Mouse (Mus musculus) ZHBTc4 (cell line): ENCODE measurements around the gene Fer1l5.

Experiments
- DNase-seq: peaks from one replicate; pipeline ENCODE4 v3.0.0-alpha.2; 2011; ENCODE audit warnings: low read depth, low spot score

Fer1l5 gene

DNA sequence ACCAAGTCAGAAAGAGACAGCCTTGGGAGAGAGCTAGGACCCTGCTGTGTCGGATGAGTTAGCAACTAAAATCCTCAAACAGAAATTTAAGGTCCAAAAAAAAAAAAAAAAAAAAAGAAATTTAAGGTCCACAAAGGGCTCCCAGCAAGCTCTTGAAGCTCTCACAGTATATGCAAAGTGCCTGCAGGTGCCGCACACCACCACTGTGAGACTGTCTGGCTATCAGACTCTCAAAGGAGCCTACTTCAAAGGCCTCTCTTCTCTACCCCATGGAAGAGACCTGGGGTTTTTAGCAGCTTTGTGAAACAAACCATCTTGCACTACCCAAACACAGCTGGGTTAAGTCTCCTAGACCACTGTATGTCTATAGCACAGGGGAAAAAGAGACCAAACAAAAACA, 57.4 kb downstream of the Fer1l5 start:
- DNase-seq = no peak

DNA sequence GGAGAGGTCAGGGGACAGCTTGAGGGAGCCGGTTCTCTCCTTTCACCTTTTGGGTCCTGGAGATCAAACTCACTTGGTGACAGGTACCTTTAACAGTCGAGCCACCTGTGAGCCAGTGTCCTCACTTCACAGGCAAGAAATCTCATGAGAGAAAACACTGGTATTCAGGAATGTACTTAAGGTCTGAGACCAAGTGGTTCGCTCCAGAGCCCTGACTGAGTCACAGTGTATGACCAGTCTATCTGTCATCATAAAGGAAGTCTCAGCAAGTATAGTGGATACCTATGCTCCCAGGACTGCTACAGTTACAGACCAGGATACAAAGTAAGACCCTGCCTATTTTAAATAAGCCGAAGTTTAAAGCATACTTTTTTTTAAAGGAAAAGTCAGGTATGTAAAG, 60.9 kb downstream of the Fer1l5 start:
- no peak for DNase-seq

DNA sequence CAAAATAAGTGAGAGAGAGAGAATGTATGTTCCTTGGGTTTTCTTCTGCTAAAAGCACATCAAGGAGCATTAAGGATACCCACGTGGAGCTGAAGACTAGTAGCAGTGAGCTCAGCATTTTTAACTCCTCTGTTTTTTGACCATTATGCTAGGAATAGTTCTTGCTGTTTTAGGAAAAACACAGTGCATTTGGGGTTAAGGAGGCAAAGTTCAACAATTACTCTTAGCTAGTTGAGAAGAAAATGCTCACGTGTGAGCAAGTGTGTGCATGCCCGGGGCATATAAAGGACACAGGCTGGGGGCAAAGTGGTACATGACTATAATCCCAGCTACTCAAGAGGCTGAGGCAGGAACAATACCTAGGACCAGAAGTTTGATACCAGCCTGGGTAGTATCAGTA, 61.5 kb downstream of the Fer1l5 start:
- DNase-seq = no peak

- no peak for DNase-seq
Measured at GRCm38 (mm10) chr1:36435071-36435470, 63.0 kb downstream of the Fer1l5 start.

GRCm38 (mm10) chr1:36436515-36436914, 64.4 kb downstream of the Fer1l5 start:
- no peak for DNase-seq

DNA sequence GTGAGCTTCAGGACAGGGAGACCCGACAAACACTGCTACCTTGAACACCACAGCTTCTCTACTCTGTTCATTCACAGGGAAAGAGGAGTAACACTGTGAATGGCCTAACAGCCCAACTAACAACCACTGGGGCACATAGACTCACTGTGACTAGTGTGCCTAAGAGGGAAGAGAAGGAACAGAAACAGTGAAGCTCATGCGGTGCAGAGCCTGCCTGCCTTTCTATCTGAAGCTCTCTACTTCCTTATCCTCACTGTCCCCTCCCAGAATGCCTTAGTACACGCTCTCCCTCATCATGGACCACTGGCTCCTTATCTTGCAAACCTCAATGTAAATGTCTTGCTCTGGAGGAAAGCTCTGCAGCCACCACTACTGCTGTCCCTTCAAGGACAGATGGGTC, 65.1 kb downstream of the Fer1l5 start:
- no peak for DNase-seq

DNA sequence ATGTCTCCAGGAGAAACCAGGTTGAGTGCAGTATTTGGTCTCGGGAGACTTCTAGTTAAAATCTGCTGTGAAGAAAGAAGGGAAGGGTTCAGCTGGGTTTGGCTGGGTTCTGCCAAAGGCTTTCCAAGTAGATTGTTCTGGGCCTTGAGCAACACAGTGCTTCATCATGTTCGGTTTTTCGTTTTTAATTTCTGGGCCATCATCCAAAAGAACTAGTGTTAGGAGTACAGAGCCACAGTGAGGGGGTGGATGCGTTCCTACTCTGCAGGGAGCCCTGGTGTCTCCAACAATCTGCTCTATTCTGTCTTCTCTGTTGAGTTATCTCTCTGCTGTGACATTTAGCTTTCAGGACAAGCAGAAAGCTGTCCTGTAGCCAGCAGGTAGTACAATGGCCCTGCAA, 69.0 kb downstream of the Fer1l5 start:
- DNase-seq = no peak

GRCm38 (mm10) chr1:36444471-36445464, 72.7 kb downstream of the Fer1l5 start, which contains the start of gene Lman2l:
Gene Lman2l (minus strand): TSS chr1:36445271.
- peak; percentile 98 for DNase-seq

DNA sequence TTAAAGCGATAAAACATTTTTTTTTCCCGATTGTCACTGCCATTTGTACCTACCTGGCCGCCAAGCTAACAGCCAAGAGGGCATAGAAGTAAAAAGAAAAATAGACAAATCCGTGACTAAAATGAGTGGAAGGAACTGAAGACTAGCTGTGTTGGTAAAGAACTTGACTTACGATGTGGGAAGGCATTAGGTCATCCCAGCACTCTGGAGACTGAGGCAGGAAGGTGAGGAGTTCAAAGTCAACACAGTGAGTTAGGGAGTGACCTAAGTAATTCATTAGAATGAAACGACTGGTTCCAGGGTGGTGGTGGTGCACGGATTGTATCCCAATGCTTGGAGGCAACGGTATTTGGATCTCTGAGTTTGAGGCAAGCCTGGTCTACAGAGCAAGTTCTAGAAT, 73.4 kb downstream of the Fer1l5 start:
- DNase-seq = no peak

DNA sequence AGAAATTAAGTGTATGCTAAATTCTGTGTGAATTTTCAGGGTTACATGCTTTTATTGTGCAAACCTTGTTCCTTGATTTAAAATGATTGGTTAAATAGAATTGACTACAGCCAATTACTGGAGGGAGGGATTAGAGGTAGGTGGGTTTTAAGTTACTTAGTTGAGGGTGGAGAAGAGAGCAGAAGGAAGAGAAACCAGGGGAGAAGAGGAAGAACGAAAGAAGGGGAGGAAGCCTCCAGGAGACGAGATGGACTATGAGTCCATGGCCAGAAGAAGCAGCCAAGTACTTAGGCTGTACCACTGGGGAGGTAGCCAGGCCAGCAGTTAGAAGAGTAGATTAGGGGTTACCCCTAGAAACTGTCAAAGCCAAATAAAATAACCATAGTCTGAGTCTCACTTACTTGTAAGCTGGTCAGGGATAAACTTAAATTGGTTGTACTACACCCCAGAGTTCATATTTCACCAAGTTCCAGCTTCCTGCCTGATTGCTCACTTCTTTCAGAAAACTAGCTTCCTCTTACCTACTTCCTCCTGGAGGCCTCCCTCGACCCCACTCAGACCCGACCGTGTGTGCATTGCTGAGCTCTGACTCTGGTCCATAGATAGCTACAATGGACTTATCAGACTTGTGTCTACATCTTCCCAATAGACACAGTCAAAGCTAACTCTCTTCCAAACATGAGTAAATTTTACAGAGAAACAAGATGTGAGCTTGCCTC, 74.2 kb downstream of the Fer1l5 start:
- no peak for DNase-seq

DNA sequence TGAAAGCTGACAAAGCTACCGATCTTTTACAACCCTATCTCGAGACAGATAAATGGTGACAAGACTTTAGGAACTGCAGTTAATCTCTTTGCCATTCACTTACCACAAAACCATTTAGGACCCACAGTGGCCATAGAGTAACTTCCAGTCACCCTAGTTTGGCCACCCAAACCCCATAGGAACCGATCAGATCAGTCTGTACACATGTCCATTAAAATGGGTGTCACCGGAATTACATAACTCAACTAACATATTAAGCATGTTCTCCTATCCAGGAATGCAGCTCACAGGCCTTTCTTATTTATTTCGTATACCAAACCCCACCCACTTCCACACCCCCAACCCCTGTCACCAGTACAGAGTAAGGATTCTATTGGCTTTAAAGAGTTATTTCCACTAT, 74.8 kb downstream of the Fer1l5 start:
- DNase-seq = no peak

- peak; percentile 59 for DNase-seq
Measured at GRCm38 (mm10) chr1:36454055-36454815, 82.1 kb downstream of the Fer1l5 start.

GRCm38 (mm10) chr1:36457388-36458014, 85.4 kb downstream of the Fer1l5 start:
- no peak for DNase-seq

DNA sequence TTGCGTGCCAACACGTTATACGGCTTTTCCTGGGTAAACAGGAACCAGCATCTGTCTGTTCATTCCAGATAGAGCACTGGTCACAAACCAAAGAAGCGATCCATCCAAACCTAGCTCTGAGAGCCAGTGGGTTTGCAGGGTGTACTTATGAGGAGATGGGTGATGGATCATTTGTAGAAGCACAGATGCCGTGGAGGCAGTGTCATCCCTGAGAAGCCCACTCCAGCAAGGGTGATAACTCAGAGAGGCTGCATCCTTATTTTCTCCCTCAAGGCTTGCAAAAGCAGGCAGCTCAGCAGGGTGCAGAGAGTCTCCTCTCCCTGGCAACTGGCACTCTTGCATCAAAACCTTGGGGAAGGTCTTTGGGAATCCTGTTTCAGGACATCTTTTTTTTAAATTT, 86.1 kb downstream of the Fer1l5 start:
- no peak for DNase-seq

- no peak for DNase-seq
Measured at GRCm38 (mm10) chr1:36461829-36462228, 89.7 kb downstream of the Fer1l5 start.

DNA sequence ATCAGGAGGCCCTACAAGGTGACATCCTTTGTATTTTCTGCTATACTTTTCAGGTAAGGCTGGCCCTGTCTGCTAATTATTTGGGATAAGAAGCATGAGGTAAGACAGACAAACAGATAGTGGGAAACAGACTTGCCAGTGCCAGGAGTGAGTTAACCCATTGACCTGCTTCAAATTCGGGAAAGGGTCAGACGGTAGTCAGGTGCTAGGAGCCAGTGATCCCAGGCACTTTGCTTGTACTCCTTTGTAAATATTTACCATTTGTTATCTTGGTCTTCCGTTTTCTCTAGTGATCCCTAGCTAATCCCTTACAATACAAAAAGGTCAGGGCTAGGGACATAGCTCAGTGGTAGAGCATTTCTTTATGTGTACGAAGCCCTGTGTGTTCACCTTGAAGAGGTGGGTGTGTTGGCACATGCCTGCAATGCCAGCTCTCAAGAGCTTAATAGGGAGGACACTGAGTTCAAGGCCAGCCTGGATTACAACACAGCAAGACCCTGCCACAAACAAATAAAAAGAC, 93.6 kb downstream of the Fer1l5 start:
- no peak for DNase-seq

GRCm38 (mm10) chr1:36467446-36467845, 95.4 kb downstream of the Fer1l5 start:
- peak; percentile 60 for DNase-seq

- no peak for DNase-seq
Measured at GRCm38 (mm10) chr1:36469811-36470444, 97.8 kb downstream of the Fer1l5 start.

DNA sequence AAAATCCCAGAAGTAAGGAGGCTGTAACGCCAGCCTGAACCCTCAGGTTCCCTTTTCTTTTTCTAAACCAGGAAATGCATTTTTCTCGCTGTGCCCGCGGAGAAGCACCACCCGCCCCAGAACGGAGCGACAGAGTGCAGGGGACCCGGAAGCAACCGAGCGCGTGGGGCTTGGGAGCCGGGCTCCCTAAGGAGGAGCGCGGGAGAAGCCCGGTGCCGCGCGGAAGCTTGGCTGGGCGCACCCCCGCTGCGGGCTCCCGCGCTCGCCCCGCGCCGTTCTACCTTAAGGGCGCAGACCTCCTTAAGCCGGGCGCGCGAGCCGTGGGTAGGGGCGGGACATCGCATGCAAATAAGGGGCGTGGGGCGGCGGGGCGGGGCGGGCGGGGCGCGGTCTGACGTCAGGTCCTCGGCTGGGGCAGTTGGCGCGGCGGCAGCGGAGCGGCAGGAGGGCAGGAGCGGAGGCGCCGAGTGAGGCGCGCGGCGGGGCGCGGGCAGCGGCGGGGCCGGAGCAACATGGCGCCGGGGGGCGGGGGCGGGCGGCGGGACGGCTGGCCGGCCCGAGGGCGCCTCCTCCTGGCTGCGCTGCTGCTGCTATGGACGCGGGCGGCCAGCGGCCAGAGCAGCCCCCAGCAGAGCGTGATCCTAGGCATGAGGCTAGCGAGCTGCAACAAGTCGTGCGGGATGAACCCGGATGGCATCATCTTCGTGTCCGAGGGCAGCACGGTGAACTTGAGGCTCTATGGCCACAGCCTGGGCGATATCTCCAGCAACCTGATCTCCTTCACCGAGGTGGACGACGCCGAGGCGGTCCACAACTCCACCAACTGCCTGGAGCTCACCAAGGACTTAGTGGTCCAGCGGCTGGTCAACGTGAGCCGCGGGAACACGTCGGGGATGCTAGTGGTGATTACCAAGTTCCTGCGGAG, 99.4 kb downstream of the Fer1l5 start, which contains the start of gene Cnnm4:
TSS of gene Cnnm4 (plus strand) at position 440 of the 925 bp plus-strand sequence.
- peak; percentile 90 for DNase-seq
